Mouse (Mus musculus): Measurements from ENCODE around the gene Actr2.
A peak's percentile ranks its signal among the peaks of the same experiment; 100 is the strongest.
"Not testable (repeated sequence)": the region's sequence is repeated elsewhere in the genome, so short reads cannot be mapped to it uniquely, and the experiment has no call there.

The Actr2 gene

DNA sequence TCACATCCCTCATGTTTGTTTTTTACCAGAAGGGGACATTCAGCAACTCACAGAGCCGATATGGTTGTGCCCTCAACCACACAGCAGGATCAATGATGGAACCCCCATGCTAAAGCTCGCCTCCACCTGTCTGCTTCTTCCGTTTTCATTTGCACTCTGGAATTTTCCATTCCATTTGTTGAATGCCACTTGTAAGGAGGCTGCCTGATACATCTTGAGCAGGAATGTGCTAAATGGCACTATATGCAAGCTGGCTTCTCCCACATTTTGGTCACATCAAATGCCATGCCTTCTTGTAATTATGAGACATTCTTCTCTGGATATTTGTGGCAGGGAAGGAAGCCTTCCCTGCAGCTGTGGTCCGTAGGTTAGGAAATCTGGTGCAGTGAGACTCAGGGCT is 70.6 kb downstream of the Actr2 start:
- no peak for DNase-seq

DNA sequence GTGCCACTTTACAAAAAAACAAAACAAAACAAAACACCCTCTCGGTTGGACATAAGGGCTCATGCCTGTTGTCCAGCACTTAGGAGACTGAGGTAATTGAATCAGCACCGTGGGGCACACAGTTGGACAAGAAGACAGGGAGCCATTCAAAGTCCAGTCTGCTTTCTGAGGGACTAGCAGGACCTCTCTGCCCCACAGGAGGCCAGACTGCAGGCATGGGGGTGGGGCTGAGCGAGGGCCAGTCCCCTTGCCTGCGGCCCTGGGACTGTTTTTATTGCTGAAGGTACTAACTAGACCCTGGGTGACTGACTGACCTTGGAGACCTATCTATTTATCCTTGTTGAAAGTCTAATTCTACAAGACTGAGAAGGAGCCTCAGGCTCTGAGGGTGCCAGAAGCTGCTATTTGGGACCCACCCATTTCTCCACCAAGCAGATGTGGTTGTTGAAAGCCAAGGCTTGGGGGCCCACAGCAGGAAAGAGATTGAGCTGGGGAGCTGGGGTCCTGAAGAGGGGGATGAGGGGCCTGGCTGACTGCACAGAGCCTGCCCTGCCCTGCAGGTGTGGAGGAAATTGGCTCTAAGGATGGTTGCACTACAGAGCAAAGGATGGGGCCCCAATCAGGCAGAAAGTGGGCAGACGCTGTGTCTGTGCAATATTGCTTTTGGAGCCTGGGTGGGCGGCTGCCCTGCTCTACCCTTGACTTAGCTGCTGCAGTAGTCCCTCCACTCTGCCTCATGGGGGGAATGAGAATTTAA is 71.4 kb downstream of the Actr2 start:
- peak; percentile 30 for DNase-seq

DNA sequence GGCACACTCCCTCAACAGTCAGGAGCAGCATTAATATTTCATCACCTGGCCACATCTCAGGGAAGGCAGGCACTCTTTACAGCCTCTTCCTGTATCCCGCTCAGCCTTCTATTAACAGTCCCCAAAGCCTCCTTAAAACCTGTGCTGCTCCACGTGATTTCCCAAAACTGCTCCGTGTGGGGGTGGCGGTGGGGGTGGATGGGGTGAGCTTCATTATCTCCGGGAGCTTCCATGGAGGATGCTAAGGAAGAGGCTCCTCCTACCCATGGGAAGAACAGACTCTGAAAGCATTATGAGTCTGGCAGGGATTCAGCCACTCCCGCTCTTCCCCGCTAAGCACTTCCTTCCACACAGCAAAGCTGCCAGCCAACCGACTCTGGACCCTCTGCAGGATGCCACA is 74.0 kb downstream of the Actr2 start:
- DNase-seq, result peak; percentile 42

DNA sequence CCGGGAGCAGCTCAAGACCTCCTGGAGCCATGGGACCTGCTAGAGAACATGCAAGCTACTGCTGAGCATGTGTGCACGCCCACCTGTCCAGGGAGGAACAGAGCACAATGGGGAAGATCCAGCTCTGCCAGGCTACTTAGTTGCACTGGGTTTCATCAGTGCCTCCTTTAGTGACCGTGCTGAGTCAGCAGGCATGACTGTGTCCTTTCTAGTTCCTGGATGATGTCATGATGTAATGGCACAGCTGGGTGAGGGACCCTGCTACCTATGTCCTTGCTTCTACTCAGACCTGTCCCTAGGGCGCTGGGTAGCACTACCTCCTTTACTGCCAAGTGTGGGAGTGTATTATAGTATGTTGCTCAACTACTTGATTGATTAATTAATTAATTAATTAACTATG is 75.0 kb downstream of the Actr2 start:
- no peak for DNase-seq

DNA sequence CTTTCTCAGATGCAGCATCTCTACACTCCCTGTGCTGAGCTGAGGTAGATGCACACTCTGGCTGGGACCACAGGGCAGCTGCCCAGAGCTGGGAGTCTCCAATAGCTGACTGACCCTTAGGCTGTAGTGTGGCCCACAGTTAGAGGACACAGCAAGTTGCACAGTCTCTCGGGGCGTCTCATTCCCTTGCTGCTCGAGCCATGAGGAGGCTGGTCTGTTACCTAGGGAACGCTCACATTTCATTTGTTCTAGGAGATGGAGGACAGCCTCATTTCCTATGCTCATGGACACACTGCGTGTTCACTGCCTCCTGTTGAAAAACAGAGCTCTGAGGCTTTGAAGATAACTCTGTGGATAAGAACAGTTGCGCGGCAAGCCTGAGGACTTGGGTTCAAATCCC is 76.7 kb downstream of the Actr2 start:
- DNase-seq, result no peak

DNA sequence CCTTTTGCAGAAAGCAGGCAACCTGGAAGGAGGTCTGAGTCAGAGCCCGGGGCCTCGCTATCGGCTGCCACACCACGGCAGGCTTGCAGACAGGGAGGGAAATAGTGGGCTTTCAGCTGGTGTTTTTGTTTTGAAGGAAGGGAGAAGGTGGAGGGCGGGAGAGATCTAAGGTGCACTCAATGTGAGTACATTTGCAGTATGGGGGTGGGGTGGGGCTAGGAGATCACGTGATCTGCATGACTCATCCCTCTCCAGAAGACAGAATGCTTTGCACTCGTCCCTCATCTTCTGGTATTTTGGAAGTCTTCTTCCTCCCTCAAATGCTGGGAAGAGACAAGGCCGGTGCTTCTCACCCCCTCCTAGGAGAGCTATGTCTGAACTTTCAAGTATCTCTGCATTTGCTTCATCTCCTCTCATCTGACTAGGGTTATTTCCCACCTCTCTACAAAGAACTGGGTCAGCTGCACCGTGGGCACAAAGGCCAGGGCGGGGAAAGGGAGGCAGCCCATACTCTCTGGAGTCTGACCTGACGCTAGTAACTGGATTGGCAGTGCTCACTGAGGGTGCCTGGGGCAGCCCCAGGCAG is 77.3 kb downstream of the Actr2 start:
- DNase-seq, result no peak

DNA sequence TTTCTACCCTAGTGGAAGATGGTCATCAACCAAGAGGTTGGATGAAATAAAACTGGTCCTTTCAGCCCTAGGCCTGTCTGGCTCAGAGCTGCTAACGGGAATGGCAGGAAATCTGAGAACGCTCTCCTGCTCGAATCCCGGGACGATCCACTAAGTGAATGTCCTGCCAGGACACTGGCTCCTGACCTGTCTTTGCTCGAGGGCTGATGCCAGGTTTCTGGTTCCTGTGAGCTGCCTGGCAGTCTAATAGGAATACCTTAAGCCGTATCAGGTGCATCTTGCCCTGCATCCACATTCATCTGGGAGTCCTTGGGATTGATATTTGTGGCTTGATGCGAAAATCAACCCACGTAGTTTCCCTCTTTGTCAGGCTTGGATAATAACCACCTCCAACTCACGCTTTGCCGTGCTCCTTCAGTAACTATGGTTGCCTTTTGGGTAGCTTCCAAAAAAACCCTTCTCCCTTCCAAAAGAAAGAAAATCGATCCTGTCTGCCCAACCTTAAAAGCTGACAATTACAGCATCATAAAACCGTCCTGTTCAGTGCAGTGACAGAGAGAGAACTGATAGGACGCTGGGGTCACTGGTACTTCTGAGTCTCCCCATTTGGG is 78.3 kb downstream of the Actr2 start:
- no peak for DNase-seq

DNA sequence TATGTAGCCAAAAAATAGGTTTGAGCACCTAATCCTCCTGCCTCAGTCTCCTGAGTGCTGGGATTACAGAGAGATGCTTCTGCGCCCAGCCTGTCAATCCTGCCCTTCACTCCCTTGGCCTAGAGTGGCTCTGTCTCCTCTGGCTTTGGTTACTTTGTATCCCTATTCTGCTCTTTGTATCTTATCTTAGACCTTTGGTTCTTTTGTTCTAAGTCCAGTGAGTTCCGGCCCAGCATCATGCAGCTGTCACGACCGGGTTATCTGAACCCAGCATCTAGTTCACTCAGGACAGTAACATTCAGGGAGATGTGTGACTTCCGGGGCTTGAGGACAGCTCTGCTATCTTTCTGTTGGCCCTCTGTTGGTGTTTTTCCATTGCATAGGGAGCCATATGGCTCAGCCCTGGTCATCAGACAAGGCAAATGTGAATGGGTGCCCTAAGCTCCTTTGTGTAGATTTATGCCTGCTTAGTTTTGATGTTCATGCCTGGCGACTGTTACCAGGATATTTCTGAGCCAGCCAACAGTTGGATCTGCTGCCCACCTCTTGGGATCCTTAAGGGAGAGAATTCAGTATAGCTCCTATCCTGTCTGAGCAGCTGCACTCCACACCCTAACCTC is 79.1 kb downstream of the Actr2 start:
- DNase-seq, result no peak

DNA sequence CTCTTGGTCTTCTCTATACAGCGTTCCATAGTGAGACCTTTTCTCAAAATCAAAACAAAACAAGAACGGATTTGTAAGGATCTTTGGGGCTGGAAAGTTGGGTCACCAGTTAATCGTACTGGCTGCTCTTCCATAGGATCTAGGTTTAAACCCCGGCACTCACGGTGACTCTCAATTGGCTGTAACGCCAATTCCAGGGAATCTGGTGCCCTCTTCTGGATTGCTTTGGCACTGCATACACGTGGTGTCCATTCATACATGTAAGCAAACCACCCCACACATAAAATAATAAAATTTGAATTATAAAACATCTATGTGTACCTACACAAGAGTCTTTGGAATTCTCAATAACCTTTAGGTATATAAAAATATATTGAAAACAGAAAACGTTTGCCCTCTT is 81.2 kb downstream of the Actr2 start:
- peak; percentile 51 for DNase-seq

DNA sequence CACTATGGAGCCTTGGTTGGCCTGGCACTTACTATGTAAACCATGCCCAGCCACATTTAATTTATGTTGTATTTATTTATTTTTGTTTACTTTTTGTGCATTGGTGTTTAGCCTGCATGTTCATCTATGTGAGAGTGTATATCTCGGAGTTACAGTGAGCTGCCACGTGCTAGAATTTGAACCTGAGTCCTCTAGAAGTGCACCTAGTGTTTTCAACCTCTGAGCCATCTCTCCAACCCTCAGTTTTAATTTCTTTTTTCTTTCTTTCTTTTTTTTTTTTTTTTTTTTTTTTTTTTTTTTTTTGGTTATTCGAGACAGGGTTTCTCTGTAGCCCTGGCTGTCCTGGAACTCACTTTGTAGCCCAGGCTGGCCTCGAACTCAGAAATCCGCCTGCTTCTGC is 81.7 kb downstream of the Actr2 start:
- not testable (repeated sequence) for DNase-seq

DNA sequence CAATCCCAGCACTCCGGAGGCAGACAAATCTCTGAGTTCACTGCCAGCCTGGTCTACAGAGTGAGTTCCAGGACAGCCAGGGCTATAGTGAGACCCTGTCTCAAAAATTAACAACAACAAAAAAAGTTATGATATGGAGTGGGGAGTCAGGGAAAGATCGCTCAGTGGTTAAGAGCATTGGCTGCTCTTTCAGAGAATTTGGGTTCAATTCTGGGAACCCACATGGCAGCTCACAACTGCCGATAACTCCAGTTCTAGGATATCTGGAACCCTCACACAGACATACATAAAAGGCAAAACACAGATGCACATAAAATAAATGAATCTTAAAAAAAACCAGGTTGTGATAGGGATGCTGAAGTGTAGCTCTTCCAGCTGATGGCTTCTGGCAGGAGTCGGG is 83.7 kb downstream of the Actr2 start:
- no peak for DNase-seq

DNA sequence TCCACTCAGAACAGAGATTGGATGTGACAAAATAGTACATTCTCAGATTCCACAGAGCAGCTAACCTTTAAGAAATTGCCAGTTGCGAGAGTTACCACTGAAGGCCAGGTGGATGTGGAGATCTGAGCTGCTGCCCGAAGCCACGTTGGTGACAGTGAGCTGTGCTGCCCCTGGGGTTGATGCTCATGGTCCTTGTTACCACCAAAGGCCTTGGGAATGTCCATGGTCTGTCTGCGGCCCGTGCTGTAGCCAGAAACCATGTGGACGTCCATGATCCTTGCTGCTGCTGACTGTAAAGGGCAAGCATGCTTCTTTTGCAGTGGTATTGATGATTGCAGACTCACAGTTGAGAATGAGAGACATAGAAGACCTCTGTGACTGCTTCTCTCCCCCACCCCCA is 84.3 kb downstream of the Actr2 start:
- DNase-seq, result no peak

DNA sequence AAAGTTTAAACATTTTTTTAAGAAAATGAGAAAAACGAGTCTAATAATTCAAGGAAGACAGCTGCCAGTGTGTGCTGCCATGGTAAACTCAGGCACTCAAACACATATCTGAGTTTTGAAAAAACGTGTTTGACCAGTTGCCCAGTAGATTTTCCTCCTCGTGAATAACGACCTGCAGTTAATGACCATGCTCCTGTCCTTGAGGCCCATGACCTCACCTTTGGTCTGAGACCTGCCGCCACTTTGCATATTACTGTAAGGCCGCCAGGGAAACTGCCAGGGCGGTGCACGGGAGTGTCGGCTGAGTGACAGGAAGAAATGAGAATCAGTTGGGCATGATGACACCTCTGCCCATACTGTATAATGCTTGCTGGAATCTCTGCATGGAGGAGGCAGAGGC is 85.0 kb downstream of the Actr2 start:
- no peak for DNase-seq

DNA sequence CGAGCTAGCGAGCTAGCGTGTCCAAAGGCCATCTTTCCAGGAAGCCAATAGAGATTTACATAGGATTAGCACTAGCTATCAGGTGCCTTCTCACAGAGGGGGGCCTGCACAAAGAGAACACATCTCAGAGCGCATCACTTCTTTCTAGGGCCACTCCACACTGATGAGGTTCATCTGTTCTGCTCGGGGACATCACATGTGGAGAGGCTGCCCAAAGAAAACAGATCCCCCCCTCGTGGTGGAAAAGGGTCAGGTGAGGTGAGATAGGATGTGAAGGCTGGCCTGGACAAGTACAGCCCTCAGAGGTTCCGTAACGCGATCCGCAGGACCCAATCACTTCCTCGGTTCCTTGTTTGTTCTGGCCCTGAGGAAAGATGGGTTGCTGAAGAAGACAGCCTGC is 86.8 kb downstream of the Actr2 start:
- peak; percentile 58 for DNase-seq

DNA sequence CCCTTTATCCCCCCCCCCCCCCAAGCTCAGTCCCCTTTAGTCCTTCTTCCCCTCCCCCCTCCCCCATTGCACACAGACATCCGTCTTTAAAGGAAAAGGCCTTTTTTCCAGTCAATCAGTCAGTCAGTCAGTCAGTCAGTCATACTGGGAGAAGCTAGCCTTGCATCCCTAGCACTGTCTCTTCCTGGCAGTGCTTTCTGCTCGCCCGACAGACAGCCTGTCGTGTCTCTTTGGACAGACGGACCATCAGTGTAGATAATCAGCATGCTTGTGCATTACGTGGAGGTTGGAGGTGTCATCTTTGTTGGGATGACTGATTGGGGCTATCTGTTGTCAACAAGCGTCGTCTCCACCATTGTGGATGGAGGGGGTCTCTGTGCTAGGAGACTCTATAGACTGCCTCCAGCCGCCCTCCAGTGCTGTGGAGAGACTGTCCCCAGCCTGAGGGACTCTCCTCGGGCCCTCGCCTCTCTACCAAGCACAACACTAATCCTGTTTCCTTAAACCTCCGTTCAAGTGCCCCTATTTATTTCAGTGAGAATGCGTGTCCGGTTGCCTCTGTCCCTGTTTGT is 89.7 kb downstream of the Actr2 start:
- no peak for DNase-seq

DNA sequence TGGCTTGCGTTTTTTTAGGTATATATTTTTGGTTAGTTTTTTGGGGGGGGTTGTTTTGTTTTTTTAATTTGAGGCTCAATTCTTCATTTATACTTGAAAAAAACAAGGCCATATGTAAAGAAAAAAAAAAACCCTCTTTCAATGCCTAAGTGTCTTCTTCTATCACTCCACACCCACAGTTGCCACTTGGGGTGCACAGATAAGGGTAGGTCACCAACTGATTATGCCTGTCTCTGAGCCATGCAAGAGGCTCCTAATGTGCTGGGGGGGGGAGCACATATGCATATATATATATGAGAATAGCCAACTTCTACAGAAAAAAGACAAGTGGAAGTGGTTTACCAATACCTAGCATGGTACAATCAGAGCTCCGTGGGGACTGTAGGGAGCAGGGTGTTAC is 90.3 kb downstream of the Actr2 start:
- no peak for DNase-seq

DNA sequence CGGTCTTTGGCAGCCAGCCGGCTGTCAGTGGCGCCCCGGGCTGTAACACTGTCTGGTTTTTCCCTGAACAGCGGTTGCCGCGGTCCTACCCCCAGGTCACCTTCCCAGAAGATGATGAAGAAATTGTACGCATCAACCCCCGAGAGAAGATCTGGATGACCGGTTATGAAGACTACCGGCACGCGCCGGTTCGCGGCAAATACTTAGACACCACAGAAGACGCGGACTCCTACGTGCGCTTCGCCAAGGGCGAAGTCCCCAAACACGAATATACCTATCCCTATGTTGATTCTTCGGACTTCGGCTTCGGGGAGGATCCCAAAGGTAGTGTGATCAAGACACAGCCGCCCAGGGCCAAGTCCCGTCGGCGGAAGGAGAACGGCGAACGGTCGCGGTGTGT is 92.0 kb downstream of the Actr2 start:
- DNase-seq, result no peak

DNA sequence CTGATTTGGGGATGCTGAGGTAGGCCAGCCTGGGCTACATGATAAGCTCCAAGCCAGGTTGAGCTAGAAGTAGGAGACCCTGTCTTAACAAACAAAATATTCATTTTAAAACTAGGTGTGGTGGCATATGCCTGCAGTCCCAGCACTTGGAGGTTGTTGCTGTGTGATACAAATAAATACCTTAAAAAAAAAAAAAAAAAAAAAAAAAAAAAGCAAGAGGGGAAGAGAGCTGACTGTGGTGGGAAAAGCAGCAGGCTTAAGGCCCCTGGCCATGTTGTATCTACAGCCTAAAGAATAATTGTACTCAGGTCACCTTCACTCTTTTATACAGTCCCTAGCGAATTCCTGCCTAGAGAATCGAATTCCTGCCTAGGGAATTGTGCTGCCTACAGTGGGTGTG is 93.8 kb downstream of the Actr2 start:
- DNase-seq, result no peak

DNA sequence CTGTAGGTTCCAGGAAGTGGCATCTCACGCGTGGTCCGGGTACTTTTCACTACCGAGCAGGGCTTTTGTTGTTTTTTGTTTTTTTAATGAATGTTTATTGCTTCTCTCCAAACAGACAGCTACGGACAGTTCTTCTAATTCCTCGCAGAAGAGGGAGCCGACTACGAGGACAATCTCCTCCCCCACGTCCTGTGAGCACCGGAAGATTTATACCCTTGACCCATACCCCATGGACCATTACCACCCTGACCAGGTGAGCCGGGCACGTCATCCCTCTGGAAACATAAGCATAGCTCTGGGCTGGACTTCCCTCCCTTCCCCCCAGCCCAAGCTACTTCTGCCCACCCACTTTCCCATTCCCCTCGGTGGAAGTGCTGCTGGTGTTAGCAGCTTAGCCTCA is 94.8 kb downstream of the Actr2 start:
- DNase-seq, result no peak

DNA sequence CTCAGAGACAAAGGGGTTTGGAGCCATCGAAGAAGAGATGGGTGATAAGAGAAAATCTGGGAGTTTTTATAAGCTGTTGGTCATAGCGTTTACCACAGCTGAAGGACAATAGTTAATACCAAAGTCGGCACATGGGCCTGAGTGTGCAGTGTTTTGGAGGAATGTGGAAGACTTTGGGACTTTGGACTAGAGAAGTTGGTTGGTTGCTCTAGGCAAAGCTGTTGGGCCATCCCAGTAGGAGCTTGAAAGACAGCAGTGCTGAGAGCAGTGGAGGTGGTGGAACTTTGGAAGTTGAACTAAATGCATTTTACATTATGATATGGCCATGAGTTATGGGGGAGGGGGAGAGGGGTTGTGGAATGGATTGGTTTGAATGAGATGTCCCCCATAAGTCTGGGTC is 99.3 kb downstream of the Actr2 start:
- no peak for DNase-seq
